Mouse (Mus musculus) ES-E14 (cell line): Measurements from ENCODE around the gene Npas2. TPM values are rescaled to one million over a fixed set of nuclear protein-coding genes. Genes with fewer than 3 reads are reported as not detected.
A peak's percentile ranks its signal among the peaks of the same experiment; 100 is the strongest.

Experiments used
- DNase-seq: peaks from one replicate; pipeline ENCODE4 v3.0.0-alpha.2; 2013; ENCODE audit warnings: low read depth, low spot score
- H3K27ac ChIP-seq: 2 replicates; pipeline ENCODE4 v1.5.1; 2012; ENCODE audit warnings: low read depth, mild to moderate bottlenecking, low read length, moderate library complexity, mixed read lengths; ENCODE audit not compliant: poor library complexity, insufficient read depth, severe bottlenecking
- H3K36me3 ChIP-seq: 2 replicates; pipeline ENCODE4 v1.6.1; 2012; ENCODE audit warnings: mild to moderate bottlenecking, low read length, moderate library complexity, mixed read lengths; ENCODE audit not compliant: control insufficient read depth, poor library complexity, insufficient read depth, severe bottlenecking
- H3K4me1 ChIP-seq, 2 experiments: fragments of 150-350 bp in 1 of 2; sonication (generic) in 1 of 2; 2 replicates each; pipeline ENCODE4 v1.6.1; 2012; ENCODE audit warnings: low read length in 2 of 2, mild to moderate bottlenecking in 1 of 2, mixed read lengths in 1 of 2; ENCODE audit not compliant: control insufficient read depth in 2 of 2, insufficient read depth in 2 of 2, poor library complexity in 1 of 2
- H3K4me3 ChIP-seq, 2 experiments: fragments of 150-350 bp in 1 of 2; sonication (generic) in 1 of 2; 2 replicates each; pipeline ENCODE4 v1.5.1; 2012; ENCODE audit warnings: low read length in 2 of 2, low read depth in 1 of 2, mild to moderate bottlenecking in 1 of 2, mixed read lengths in 1 of 2; ENCODE audit not compliant: insufficient read depth in 1 of 2, poor library complexity in 1 of 2, severe bottlenecking in 1 of 2
- H3K9ac ChIP-seq: 2 replicates; pipeline ENCODE4 v1.6.1; 2012; ENCODE audit warnings: low read depth, mild to moderate bottlenecking, low read length, mixed read lengths; ENCODE audit not compliant: poor library complexity, insufficient read depth, severe bottlenecking
- H3K9me3 ChIP-seq: fragments of 150-350 bp; sonication (generic); 2 replicates; pipeline ENCODE4 v1.6.1; 2012; ENCODE audit warnings: low read depth, mild to moderate bottlenecking, low read length; ENCODE audit not compliant: control insufficient read depth, insufficient read depth
- CHD2 ChIP-seq: IDR thresholded peaks from 2 replicates; pipeline ENCODE4 v1.6.1; 2014; ENCODE audit warnings: mild to moderate bottlenecking, low read depth, low read length, inconsistent platforms
- HCFC1 ChIP-seq: IDR thresholded peaks from 2 replicates; pipeline ENCODE4 v1.6.1; 2012; ENCODE audit warnings: low read length, inconsistent platforms, borderline replicate concordance; ENCODE audit not compliant: insufficient read depth
- MAFK ChIP-seq: IDR thresholded peaks from 2 replicates; pipeline ENCODE4 v1.6.1; 2014; ENCODE audit warnings: mild to moderate bottlenecking, low read depth, low read length, inconsistent platforms; ENCODE audit not compliant: insufficient read depth
- ZC3H11A ChIP-seq: IDR thresholded peaks from 2 replicates; pipeline ENCODE4 v1.6.1; 2012; ENCODE audit warnings: low read depth, mild to moderate bottlenecking, inconsistent platforms, low read length, borderline replicate concordance
- ZNF384 ChIP-seq: IDR thresholded peaks from 2 replicates; pipeline ENCODE4 v1.6.1; 2012; ENCODE audit warnings: low read depth, low read length, inconsistent platforms
- in situ Hi-C, 2 experiments: fragments of 600-800 bp; cut with MboI; formaldehyde crosslinking; loops; one replicate each; pipeline ENCODE4 v1.15.1; 2025; ENCODE audit warnings: low sequenced_read_pairs in 2 of 2, inconsistent platforms in 1 of 2; ENCODE audit not compliant: unreplicated experiment in 2 of 2
- total RNA-seq: library from RNA; depleted of rRNA; stranded (reverse); fragments of 300-350 nt; gene quantifications from 2 replicates; pipeline ENCODE4 v1.2.3, GENCODE M21; 2012

Gene Npas2
- total RNA-seq, 1 experiment = 0.09 TPM

DNA sequence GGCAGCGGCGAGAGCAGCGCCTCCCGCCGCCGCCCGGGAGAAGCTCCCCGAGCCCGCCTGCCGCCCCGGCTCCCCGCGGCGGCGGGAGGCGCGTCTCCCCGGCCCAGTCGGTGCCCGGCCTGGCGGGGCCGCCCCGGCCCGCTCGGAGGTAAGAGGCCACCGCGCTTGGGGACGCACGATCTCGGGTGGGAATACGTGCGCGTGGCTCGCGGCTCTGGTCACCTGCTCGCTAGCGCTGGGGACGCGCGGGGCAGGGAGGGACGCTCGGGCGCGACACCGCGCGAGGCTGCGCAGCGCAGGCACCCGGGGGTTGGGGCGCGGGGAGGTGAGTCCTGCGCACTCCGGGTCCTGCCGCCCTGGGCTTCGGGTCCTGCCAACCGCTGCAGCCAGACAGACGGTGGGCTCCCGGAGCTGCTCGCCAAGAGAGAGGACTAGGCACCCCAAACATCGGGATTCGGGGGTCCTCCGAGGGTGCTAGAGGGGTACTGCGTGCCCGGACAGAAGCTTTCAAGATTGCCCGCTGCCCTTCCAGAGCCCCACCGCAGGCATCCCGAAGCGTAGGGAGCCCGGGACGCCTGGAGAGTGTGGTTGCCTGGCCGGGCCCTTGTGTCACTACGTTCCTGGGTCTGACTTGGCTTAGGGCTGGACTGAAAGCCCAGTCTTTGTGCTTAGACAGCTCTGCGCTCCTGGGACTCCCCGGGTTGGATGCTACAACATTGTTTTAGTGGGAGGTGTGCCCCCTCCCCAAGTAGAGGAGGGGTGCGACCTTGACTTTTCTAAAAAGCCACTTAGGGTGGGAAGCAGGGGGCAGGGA is 538 bp downstream of the Npas2 start:
- Histone ChIP-seq H3K9ac (peak overlapping the region; percentile 87), H3K36me3 (no peaks in the 10 kb centered on the region), H3K4me1 (peaks cover 0 to 6% of the 10 kb centered on the region in 2 experiments; a peak in 1 of 4 replicates), H3K9me3 (no peaks in the 10 kb centered on the region), H3K27ac (no peak overlapping the region), H3K4me3 (peak overlapping the region; percentile 73 to 98)
- in situ Hi-C loops = loop anchor here in 1 of 2 experiments (25.0 kb wide), 1 partner anchor 182 kb away; no protein-coding TSS in a partner anchor
- no peak for DNase-seq
- TF ChIP-seq HCFC1 (no peak), ZC3H11A (no peak), ZNF384 (no peak), CHD2 (no peak), MAFK (no peak)

DNA sequence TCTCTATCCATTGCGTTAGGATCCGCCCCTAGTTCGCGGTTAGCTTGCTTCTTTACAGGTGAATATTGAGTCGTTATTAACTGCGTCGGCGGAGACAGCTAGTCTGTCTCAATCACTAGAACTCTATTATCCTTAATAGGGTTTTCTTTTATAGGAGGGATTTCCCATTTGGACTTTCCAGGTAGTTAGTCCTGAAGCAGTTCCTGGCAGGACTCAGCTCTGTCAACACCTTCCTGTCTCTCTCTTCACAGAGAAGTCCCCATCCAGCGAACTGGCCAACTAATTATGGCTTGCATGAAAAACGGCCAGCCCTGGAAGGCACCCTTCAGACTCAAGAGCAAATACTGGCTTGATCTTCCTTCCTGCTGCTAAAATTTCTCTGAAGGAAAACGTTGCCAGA is 1.4 kb downstream of the Npas2 start:
- H3K9me3 ChIP-seq = no peaks in the 10 kb centered on the region
- 0 out of 4 replicates have a peak overlapping the region, but pooled peaks of 1 of the 2 experiments have one; percentile 73 for H3K4me3 ChIP-seq
- no peaks in the 10 kb centered on the region for H3K36me3 ChIP-seq
- DNase-seq = no peak
- in situ Hi-C loops = loop anchor here in 1 of 2 experiments (25.0 kb wide), 1 partner anchor 183 kb away; no protein-coding TSS in a partner anchor
- H3K4me1 ChIP-seq = peaks cover 0 to 6% of the 10 kb centered on the region in 2 experiments; a peak in 1 of 4 replicates
- no peak overlapping the region for H3K27ac ChIP-seq
- no peak overlapping the region for H3K9ac ChIP-seq
- TF ChIP-seq ZC3H11A = no peak
- TF ChIP-seq ZNF384 = no peak
- TF ChIP-seq MAFK = no peak
- TF ChIP-seq CHD2 = no peak
- TF ChIP-seq HCFC1 = no peak

GRCm38 (mm10) chr1:39196126-39196525 is 2.6 kb downstream of the Npas2 start:
- Histone ChIP-seq H3K27ac (no peak overlapping the region), H3K9me3 (no peaks in the 10 kb centered on the region), H3K4me3 (no peak overlapping the region), H3K4me1 (peaks cover 0 to 6% of the 10 kb centered on the region in 2 experiments; a peak in 1 of 4 replicates), H3K36me3 (no peaks in the 10 kb centered on the region), H3K9ac (no peak overlapping the region)
- TF ChIP-seq ZC3H11A = no peak
- no peak for TF ChIP-seq HCFC1
- TF ChIP-seq CHD2 = no peak
- no peak for TF ChIP-seq MAFK
- in situ Hi-C loops = loop anchor here in 1 of 2 experiments (25.0 kb wide), 1 partner anchor 184 kb away; no protein-coding TSS in a partner anchor
- DNase-seq = no peak

- Histone ChIP-seq H3K9ac (no peak overlapping the region), H3K27ac (no peak overlapping the region), H3K9me3 (no peaks in the 10 kb centered on the region), H3K4me3 (no peak overlapping the region), H3K36me3 (no peaks in the 10 kb centered on the region), H3K4me1 (peaks cover 0 to 6% of the 10 kb centered on the region in 2 experiments; a peak in 1 of 4 replicates)
- TF ChIP-seq MAFK (no peak), CHD2 (no peak), HCFC1 (no peak), ZNF384 (peak; percentile 79; the same call in 1 of the 2 replicates), ZC3H11A (no peak)
- no peak for DNase-seq
- in situ Hi-C loops = loop anchor here in 1 of 2 experiments (25.0 kb wide), 1 partner anchor 185 kb away; no protein-coding TSS in a partner anchor
These were observed 3.3 kb downstream of the Npas2 start for GRCm38 (mm10) chr1:39196676-39197375.
